In the genomic region with DNA sequence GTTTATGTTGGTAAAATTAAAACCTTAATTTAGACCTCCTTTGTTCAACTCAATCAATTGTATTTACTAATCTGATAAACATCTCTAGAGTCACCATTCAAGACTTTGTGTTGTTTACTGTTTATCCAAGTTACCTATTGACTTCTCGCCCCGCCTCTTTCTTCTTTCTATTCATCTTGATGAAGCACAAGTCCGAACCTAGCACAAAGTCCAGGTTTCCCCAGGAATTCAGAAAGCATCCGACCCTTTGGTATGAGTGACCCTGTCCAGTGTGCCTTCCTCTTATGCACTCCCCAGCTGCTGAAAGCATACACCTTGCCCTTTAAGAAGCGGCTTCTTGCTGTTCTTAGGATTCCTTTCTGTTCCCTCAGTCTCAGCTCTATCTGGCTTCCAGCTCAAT, we compare ENCODE assay signal across 28 mouse cellular contexts. TPM values are rescaled to one million over a fixed set of nuclear protein-coding genes. Genes with fewer than 3 reads are reported as not detected.
"Had no signal": no experiment of that assay in that cellular context is flagged by ENCODE, and none has a peak within 500 bp of the region (broad histone marks: within the 10 kb centered on the region; RNA-seq: fewer than 3 reads in every experiment).

No protein-coding gene starts in this region.

- H3K4me3 ChIP-seq: left cerebral cortex, adult 2 months; liver, embryonic 13.5 days; neural tube, embryonic 12.5 days; neural tube, embryonic 15.5 days had no signal

- H3K36me3 ChIP-seq: liver, embryonic 13.5 days; neural tube, embryonic 12.5 days; neural tube, embryonic 15.5 days had no signal

- H3K9me3 ChIP-seq: liver, embryonic 13.5 days; neural tube, embryonic 12.5 days; neural tube, embryonic 15.5 days had no signal

- H3K27ac ChIP-seq: hindbrain, postnatal 0 days; left cerebral cortex, adult 2 months; liver, embryonic 13.5 days; neural tube, embryonic 12.5 days; neural tube, embryonic 15.5 days; stomach, postnatal 0 days had no signal

- H3K9ac ChIP-seq: liver, embryonic 13.5 days; neural tube, embryonic 12.5 days; neural tube, embryonic 15.5 days had no signal

- H3K27me3 ChIP-seq: liver, embryonic 13.5 days; neural tube, embryonic 12.5 days; neural tube, embryonic 15.5 days had no signal

- H3K4me1 ChIP-seq: liver, embryonic 13.5 days; neural tube, embryonic 12.5 days; neural tube, embryonic 15.5 days had no signal

- DNase-seq: layer of hippocampus, postnatal 36 days; liver, embryonic 13.5 days; lung, adult 2 months; lung, postnatal 14 days; lung, postnatal 4 days; midbrain, embryonic 14.5 days; right cerebral cortex, adult 18-20 months; right cerebral cortex, postnatal 14 days; right cerebral cortex, postnatal 4 days; thymus, adult 2 months; thymus, postnatal 14 days; thymus, postnatal 4 days had no signal

- H3K4me2 ChIP-seq: liver, embryonic 13.5 days; midbrain, embryonic 11.5 days; neural tube, embryonic 12.5 days; neural tube, embryonic 15.5 days had no signal

- ATAC-seq: hindbrain, postnatal 0 days; inflammation-experienced regulatory T-cells, adult 6 months; intestine, embryonic 16.5 days had no signal

RNA-seq across cellular contexts. Expression of gene 4921504E06Rik, which starts 41.3 kb away (rescaled TPM):
- polyA plus RNA-seq: inflammation-experienced regulatory T-cells, adult 6 months; intestine, embryonic 16.5 days; large intestine, adult 2 months; limb, embryonic 11.5 days; limb, embryonic 14.5 days; liver, adult 2 months; liver, embryonic 13.5 days; liver, embryonic 16.5 days; lung, adult 2 months; lung, embryonic 16.5 days; midbrain, embryonic 11.5 days; midbrain, postnatal 0 days; neural tube, embryonic 12.5 days; neural tube, embryonic 15.5 days; stomach, embryonic 14.5 days; stomach, postnatal 0 days; thymus, adult 2 months had no signal
